In genomic region chr3:88407090-88407489, GRCm38 (mm10) we compare ENCODE assay signal across 8 mouse cellular contexts. TPM values are rescaled to one million over a fixed set of nuclear protein-coding genes. Genes with fewer than 3 reads are reported as not detected.
DNase-seq lines count a peak whose midpoint lies in the region; ATAC-seq lines count a peak whose summit lies in the region.

No protein-coding gene starts in this region.

- H3K36me3 ChIP-seq in intestine, embryonic 14.5 days (ENCODE audit: control insufficient read depth, insufficient read depth, low read length): peaks cover 21% of the 10 kb centered on the region
- no peaks in the 10 kb centered on the region for H3K36me3 ChIP-seq in intestine, embryonic 15.5 days
- H3K36me3 ChIP-seq in forebrain, embryonic 11.5 days (ENCODE audit: control insufficient read depth, insufficient read depth, low read length): no peaks in the 10 kb centered on the region; the same call in 1 of the 2 replicates
- peaks cover 35% of the 10 kb centered on the region for H3K36me3 ChIP-seq in hindbrain, embryonic 10.5 days

- no peak overlapping the region for H3K4me2 ChIP-seq in intestine, embryonic 14.5 days (ENCODE audit: low read length)
- no peak overlapping the region for H3K4me2 ChIP-seq in intestine, embryonic 15.5 days (replicated peaks)
- no peak overlapping the region for H3K4me2 ChIP-seq in forebrain, embryonic 11.5 days (ENCODE audit: low read depth, low read length, severe bottlenecking)

- no peak overlapping the region for H3K9ac ChIP-seq in intestine, embryonic 14.5 days (ENCODE audit: low read length)
- no peak overlapping the region for H3K9ac ChIP-seq in intestine, embryonic 15.5 days
- no peak overlapping the region for H3K9ac ChIP-seq in forebrain, embryonic 11.5 days (ENCODE audit: low read length)

- no peaks in the 10 kb centered on the region for H3K27me3 ChIP-seq in intestine, embryonic 14.5 days (replicated peaks; ENCODE audit: control insufficient read depth, insufficient read depth, low read length)
- H3K27me3 ChIP-seq in intestine, embryonic 15.5 days (replicated peaks): no peaks in the 10 kb centered on the region
- no peaks in the 10 kb centered on the region for H3K27me3 ChIP-seq in forebrain, embryonic 11.5 days (ENCODE audit: control insufficient read depth, insufficient read depth, low read length)
- no peaks in the 10 kb centered on the region for H3K27me3 ChIP-seq in hindbrain, embryonic 10.5 days (ENCODE audit: insufficient read depth, poor library complexity, severe bottlenecking)

- no peak overlapping the region for H3K4me3 ChIP-seq in intestine, embryonic 14.5 days (ENCODE audit: low read depth, low read length)
- H3K4me3 ChIP-seq in intestine, embryonic 15.5 days (replicated peaks): no peak overlapping the region
- no peak overlapping the region for H3K4me3 ChIP-seq in forebrain, embryonic 11.5 days (ENCODE audit: low read depth, low read length)
- H3K4me3 ChIP-seq in hindbrain, embryonic 10.5 days: no peak overlapping the region

- H3K4me1 ChIP-seq in intestine, embryonic 14.5 days (replicated peaks; ENCODE audit: control insufficient read depth, insufficient read depth, low read length): peaks cover 22% of the 10 kb centered on the region
- H3K4me1 ChIP-seq in intestine, embryonic 15.5 days (replicated peaks): peaks cover 23% of the 10 kb centered on the region
- peaks cover 4% of the 10 kb centered on the region; the same call in 1 of the 2 replicates for H3K4me1 ChIP-seq in forebrain, embryonic 11.5 days (replicated peaks; ENCODE audit: control insufficient read depth, insufficient read depth, low read length)
- peaks cover 38% of the 10 kb centered on the region for H3K4me1 ChIP-seq in hindbrain, embryonic 10.5 days (replicated peaks)

- 0% methylated on average over 2 of the region's 2 CpGs for WGBS in intestine, embryonic 14.5 days
- 0% methylated on average over 2 of the region's 2 CpGs for WGBS in intestine, embryonic 15.5 days
- 5% methylated on average over 2 of the region's 2 CpGs for WGBS in forebrain, embryonic 11.5 days
- 7% methylated on average over 2 of the region's 2 CpGs for whole genome bisulfite sequencing in hindbrain, embryonic 10.5 days

- no peaks in the 10 kb centered on the region for H3K9me3 ChIP-seq in intestine, embryonic 14.5 days (ENCODE audit: control insufficient read depth, low read length)
- H3K9me3 ChIP-seq in intestine, embryonic 15.5 days: no peaks in the 10 kb centered on the region
- no peaks in the 10 kb centered on the region for H3K9me3 ChIP-seq in forebrain, embryonic 11.5 days (ENCODE audit: control insufficient read depth, low read length)
- H3K9me3 ChIP-seq in hindbrain, embryonic 10.5 days: no peaks in the 10 kb centered on the region

- no peak overlapping the region for H3K27ac ChIP-seq in intestine, embryonic 14.5 days (ENCODE audit: low read depth)
- H3K27ac ChIP-seq in intestine, embryonic 15.5 days: no peak overlapping the region
- H3K27ac ChIP-seq in forebrain, embryonic 11.5 days (ENCODE audit: low read depth, low read length): no peak overlapping the region
- no peak overlapping the region for H3K27ac ChIP-seq in hindbrain, embryonic 10.5 days

- peak; percentile 74 for DNase-seq in intestine, embryonic 14.5 days (ENCODE audit: low spot score)
- peak; percentile 75 for DNase-seq in c-Kit-positive CD71-negative TER-119-negative erythroid progenitor cells, embryonic 14.5 days (ENCODE audit: low read depth)
- DNase-seq in forebrain, embryonic 11.5 days (ENCODE audit: low spot score): peak; percentile 78
- DNase-seq in hindbrain, embryonic 10.5 days (ENCODE audit: low spot score): peak; percentile 74
- DNase-seq in layer of hippocampus, postnatal 25 days (ENCODE audit: extremely low spot score in 1 of 2, low spot score in 1 of 2): peak; percentile 30 to 36
- peak; percentile 86 for DNase-seq in skeletal muscle tissue, adult 2 months (ENCODE audit: low read depth, low spot score)

- ATAC-seq in intestine, embryonic 14.5 days (replicated peaks; ENCODE audit: low FRiP score, low TSS enrichment, low read depth): no peak
- ATAC-seq in intestine, embryonic 15.5 days: no peak
- ATAC-seq in forebrain, embryonic 11.5 days (replicated peaks; ENCODE audit: low FRiP score): 0 out of 2 replicates have a peak, but pooled peaks have one; percentile 8
- ATAC-seq in megakaryocyte, adult 5-6 weeks (ENCODE audit: poor library complexity, severe bottlenecking): peak; percentile 53

RNA-seq across cellular contexts. Expression of gene Pmf1, which starts 3.0 kb away (rescaled TPM):
- 150 and 154 TPM in 2 replicates for polyA plus RNA-seq in intestine, embryonic 14.5 days (2014; fragmentation: Nextera tagmentation; extraction: Ambion mirVana)
- polyA plus RNA-seq in intestine, embryonic 15.5 days (2015; fragmentation: Nextera tagmentation; extraction: Ambion mirVana): 127 and 128 TPM in 2 replicates
- 141 and 158 TPM in 2 replicates for polyA plus RNA-seq in forebrain, embryonic 11.5 days (2014; fragmentation: Nextera tagmentation; extraction: Ambion mirVana)
- polyA plus RNA-seq in hindbrain, embryonic 10.5 days (2016; fragmentation: Nextera tagmentation; extraction: Ambion mirVana): 157 and 167 TPM in 2 replicates
- 1 to 10 TPM; 4.5 to 5.6 TPM for total RNA-seq in layer of hippocampus, postnatal 25 days (2021)
- 115 and 131 TPM in 2 replicates for total RNA-seq in megakaryocyte, adult 5-6 weeks (2015)
- 78.5 and 81.9 TPM in 2 replicates for total RNA-seq in megakaryocyte, adult 5-6 weeks (2017)

RNA-seq across cellular contexts. Expression of gene Slc25a44, which starts 17.8 kb away (rescaled TPM):
- 19.7 and 20.1 TPM in 2 replicates for polyA plus RNA-seq in intestine, embryonic 14.5 days (2014; fragmentation: Nextera tagmentation; extraction: Ambion mirVana)
- polyA plus RNA-seq in intestine, embryonic 15.5 days (2015; fragmentation: Nextera tagmentation; extraction: Ambion mirVana): 17.2 and 17.3 TPM in 2 replicates
- 22.6 and 23.1 TPM in 2 replicates for polyA plus RNA-seq in forebrain, embryonic 11.5 days (2014; fragmentation: Nextera tagmentation; extraction: Ambion mirVana)
- polyA plus RNA-seq in hindbrain, embryonic 10.5 days (2016; fragmentation: Nextera tagmentation; extraction: Ambion mirVana): 19.2 and 20.3 TPM in 2 replicates
- total RNA-seq in layer of hippocampus, postnatal 25 days (2021): 10 to 100 TPM; 74.3 to 75.8 TPM
- total RNA-seq in megakaryocyte, adult 5-6 weeks (2015): 11.4 and 11.6 TPM in 2 replicates
- total RNA-seq in megakaryocyte, adult 5-6 weeks (2017): 17.4 and 18.7 TPM in 2 replicates

RNA-seq across cellular contexts. Expression of gene Bglap, which starts 22.8 kb away (rescaled TPM):
- polyA plus RNA-seq in intestine, embryonic 14.5 days (2014; fragmentation: Nextera tagmentation; extraction: Ambion mirVana): 0.64 TPM in 1 of 2 replicates, not detected in the other
- polyA plus RNA-seq in intestine, embryonic 15.5 days (2015; fragmentation: Nextera tagmentation; extraction: Ambion mirVana): not detected in 2 replicates
- not detected in 2 replicates for polyA plus RNA-seq in forebrain, embryonic 11.5 days (2014; fragmentation: Nextera tagmentation; extraction: Ambion mirVana)
- polyA plus RNA-seq in hindbrain, embryonic 10.5 days (2016; fragmentation: Nextera tagmentation; extraction: Ambion mirVana): not detected in 2 replicates
- total RNA-seq in layer of hippocampus, postnatal 25 days (2021): 1 to 10 TPM in 1 of 2 experiments, not detected in 1; 1.3 TPM
- total RNA-seq in megakaryocyte, adult 5-6 weeks (2015): 0.93 and 1.5 TPM in 2 replicates
- total RNA-seq in megakaryocyte, adult 5-6 weeks (2017): 5.0 and 6.3 TPM in 2 replicates

RNA-seq across cellular contexts. Expression of gene Bglap2, which starts 28.6 kb away (rescaled TPM):
- polyA plus RNA-seq in intestine, embryonic 14.5 days (2014; fragmentation: Nextera tagmentation; extraction: Ambion mirVana): not detected in 2 replicates
- not detected in 2 replicates for polyA plus RNA-seq in intestine, embryonic 15.5 days (2015; fragmentation: Nextera tagmentation; extraction: Ambion mirVana)
- polyA plus RNA-seq in forebrain, embryonic 11.5 days (2014; fragmentation: Nextera tagmentation; extraction: Ambion mirVana): not detected in 2 replicates
- not detected in 2 replicates for polyA plus RNA-seq in hindbrain, embryonic 10.5 days (2016; fragmentation: Nextera tagmentation; extraction: Ambion mirVana)
- total RNA-seq in layer of hippocampus, postnatal 25 days (2021): not detected
- 0.84 TPM in 1 of 2 replicates, not detected in the other for total RNA-seq in megakaryocyte, adult 5-6 weeks (2015)
- total RNA-seq in megakaryocyte, adult 5-6 weeks (2017): 0.66 TPM in 1 of 2 replicates, not detected in the other

RNA-seq across cellular contexts. Expression of gene Bglap3, which starts 34.5 kb away (rescaled TPM):
- 0.28 and 0.30 TPM in 2 replicates for polyA plus RNA-seq in intestine, embryonic 14.5 days (2014; fragmentation: Nextera tagmentation; extraction: Ambion mirVana)
- polyA plus RNA-seq in intestine, embryonic 15.5 days (2015; fragmentation: Nextera tagmentation; extraction: Ambion mirVana): 1.3 and 2.7 TPM in 2 replicates
- polyA plus RNA-seq in forebrain, embryonic 11.5 days (2014; fragmentation: Nextera tagmentation; extraction: Ambion mirVana): not detected in 2 replicates
- polyA plus RNA-seq in hindbrain, embryonic 10.5 days (2016; fragmentation: Nextera tagmentation; extraction: Ambion mirVana): 0.12 TPM in 1 of 2 replicates, not detected in the other
- under 1 TPM; 0.30 to 0.40 TPM for total RNA-seq in layer of hippocampus, postnatal 25 days (2021)
- total RNA-seq in megakaryocyte, adult 5-6 weeks (2015): not detected in 2 replicates
- not detected in 2 replicates for total RNA-seq in megakaryocyte, adult 5-6 weeks (2017)

Comparison
In these comparisons a context has a peak if more than half of its experiments do, and no peak if none do; other contexts are left out.
1. ATAC-seq: peak in forebrain, embryonic 11.5 days (single experiment) and megakaryocyte, adult 5-6 weeks (single experiment); none in intestine, embryonic 14.5 days (single experiment) and intestine, embryonic 15.5 days (single experiment).
2. DNase-seq: peak in every context shown above with its lines; median percentile 86 in skeletal muscle tissue, adult 2 months; 78 in forebrain, embryonic 11.5 days; 75 in c-Kit-positive CD71-negative TER-119-negative erythroid progenitor cells, embryonic 14.5 days; 74 in intestine, embryonic 14.5 days; 74 in hindbrain, embryonic 10.5 days; 33 in layer of hippocampus, postnatal 25 days.